Mouse (Mus musculus) kidney, postnatal 0 days (tissue): ENCODE measurements around the gene March6. TPM values are rescaled to one million over a fixed set of nuclear protein-coding genes. Genes with fewer than 3 reads are reported as not detected.

ENCODE experiments used
- ATAC-seq: fragments of 200-750 bp; cut with Nextera tagmentation; replicated peaks from 2 replicates; pipeline ENCODE4 v1.8.0; 2017; ENCODE audit warnings: low read depth, moderate number of reproducible peaks, moderate TSS enrichment, moderate library complexity; ENCODE audit not compliant: low FRiP score
- DNase-seq: peaks from one replicate; pipeline ENCODE4 v3.0.0-alpha.2; 2016; ENCODE audit warnings: low spot score
- H3K27ac ChIP-seq: fragments of 300-500 bp; sonication (generic); 2 replicates; pipeline ENCODE4 v1.5.1; 2014; ENCODE audit warnings: mild to moderate bottlenecking
- H3K27me3 ChIP-seq: fragments of 300-500 bp; sonication (generic); 2 replicates; pipeline ENCODE4 v1.6.1; 2014; ENCODE audit warnings: low read length, mixed read lengths; ENCODE audit not compliant: insufficient read depth
- H3K36me3 ChIP-seq: fragments of 300-500 bp; sonication (generic); 2 replicates; pipeline ENCODE4 v1.6.1; 2014; ENCODE audit warnings: low read length, mixed read lengths; ENCODE audit not compliant: insufficient read depth
- H3K4me1 ChIP-seq: fragments of 300-500 bp; sonication (generic); replicated peaks from 2 replicates; pipeline ENCODE4 v1.6.1; 2014; ENCODE audit warnings: antibody characterized with exemption, low read length, mixed read lengths; ENCODE audit not compliant: insufficient read depth
- H3K4me2 ChIP-seq: fragments of 300-500 bp; sonication (generic); 2 replicates; pipeline ENCODE4 v1.6.1; 2014; ENCODE audit warnings: mild to moderate bottlenecking, low read length, moderate library complexity, mixed read lengths
- H3K4me3 ChIP-seq: fragments of 300-500 bp; sonication (generic); replicated peaks from 2 replicates; pipeline ENCODE4 v1.5.1; 2014; ENCODE audit warnings: low read depth, low read length
- H3K9ac ChIP-seq: fragments of 300-500 bp; sonication (generic); 2 replicates; pipeline ENCODE4 v1.6.1; 2014; ENCODE audit warnings: low read depth, low read length
- H3K9me3 ChIP-seq: fragments of 300-500 bp; sonication (generic); replicated peaks from 2 replicates; pipeline ENCODE4 v1.6.1; 2016; ENCODE audit warnings: low read length, inconsistent platforms, mixed read lengths
- CTCF ChIP-seq: IDR thresholded peaks from 2 replicates; pipeline ENCODE4 v1.5.1; 2016; ENCODE audit warnings: antibody characterized with exemption, low read depth, mild to moderate bottlenecking, moderate library complexity
- WGBS: fragments of 180-500 bp; shearing (Covaris S2); extraction: QIAGEN DNeasy Blood & Tissue Kit; methylation state at CpG from one replicate; pipeline ENCODE4 v1.1.7; 2014; 5-methylcytosine and 5-hydroxymethylcytosine counted together
- polyA plus RNA-seq: library from polyadenylated mRNA; unstranded; fragments of >200 nt; fragmentation: Nextera tagmentation; extraction: Ambion mirVana; gene quantifications from 2 replicates; pipeline ENCODE4 v1.2.1, GENCODE M21; 2015

March6 gene
- polyA plus RNA-seq, 1 experiment from 2014 or later = 24.9 TPM

GRCm38 (mm10) chr15:31518371-31518770, 12.5 kb downstream of the March6 start:
- H3K36me3 ChIP-seq = no peaks in the 10 kb centered on the region
- DNase-seq (no peak), ATAC-seq (no peak)
- H3K4me3 ChIP-seq = no peak overlapping the region
- no peak overlapping the region for H3K4me2 ChIP-seq
- no peak for TF ChIP-seq CTCF
- H3K9me3 ChIP-seq = no peaks in the 10 kb centered on the region
- no peak overlapping the region for H3K27ac ChIP-seq
- WGBS = 79% methylated on average over 2 of the region's 2 CpGs
- H3K4me1 ChIP-seq = no peaks in the 10 kb centered on the region
- no peaks in the 10 kb centered on the region for H3K27me3 ChIP-seq
- H3K9ac ChIP-seq = no peak overlapping the region

GRCm38 (mm10) chr15:31517186-31517585, 13.7 kb downstream of the March6 start:
- ATAC-seq (no peak), DNase-seq (no peak)
- peak; percentile 51 for TF ChIP-seq CTCF
- Histone ChIP-seq H3K4me1 (no peaks in the 10 kb centered on the region), H3K36me3 (no peaks in the 10 kb centered on the region), H3K27ac (no peak overlapping the region), H3K9ac (no peak overlapping the region), H3K4me3 (no peak overlapping the region), H3K4me2 (no peak overlapping the region), H3K9me3 (no peaks in the 10 kb centered on the region), H3K27me3 (no peaks in the 10 kb centered on the region)
- WGBS = 91% methylated on average over 1 of the region's 1 CpGs

GRCm38 (mm10) chr15:31511795-31512194, 19.1 kb downstream of the March6 start:
- Histone ChIP-seq H3K27me3 (no peaks in the 10 kb centered on the region), H3K4me3 (no peak overlapping the region), H3K9ac (no peak overlapping the region), H3K4me1 (0 out of 2 replicates have a peak, but pooled peaks cover 4% of the 10 kb centered on the region), H3K27ac (no peak overlapping the region), H3K4me2 (no peak overlapping the region), H3K9me3 (no peaks in the 10 kb centered on the region), H3K36me3 (no peaks in the 10 kb centered on the region)
- ATAC-seq (no peak), DNase-seq (no peak)
- no peak for TF ChIP-seq CTCF
- 91% methylated on average over 1 of the region's 1 CpGs for WGBS

GRCm38 (mm10) chr15:31511406-31511771, 19.5 kb downstream of the March6 start:
- no peak for DNase-seq
- no peak for TF ChIP-seq CTCF
- Histone ChIP-seq H3K27ac (no peak overlapping the region), H3K9ac (no peak overlapping the region), H3K9me3 (no peaks in the 10 kb centered on the region), H3K27me3 (no peaks in the 10 kb centered on the region), H3K4me2 (no peak overlapping the region), H3K4me3 (no peak overlapping the region), H3K4me1 (0 out of 2 replicates have a peak, but pooled peaks cover 4% of the 10 kb centered on the region), H3K36me3 (no peaks in the 10 kb centered on the region)
- ATAC-seq = no peak

- no peaks in the 10 kb centered on the region for H3K36me3 ChIP-seq
- H3K4me3 ChIP-seq = no peak overlapping the region
- H3K4me1 ChIP-seq = 0 out of 2 replicates have a peak, but pooled peaks cover 4% of the 10 kb centered on the region
- DNase-seq (no peak), ATAC-seq (no peak)
- WGBS = 66% methylated on average over 7 of the region's 7 CpGs
- no peaks in the 10 kb centered on the region for H3K27me3 ChIP-seq
- TF ChIP-seq CTCF = no peak
- no peak overlapping the region for H3K9ac ChIP-seq
- no peak overlapping the region for H3K4me2 ChIP-seq
- no peaks in the 10 kb centered on the region for H3K9me3 ChIP-seq
- no peak overlapping the region for H3K27ac ChIP-seq
Observed at GRCm38 (mm10) chr15:31510477-31511405, 20.1 kb downstream of the March6 start.

- H3K27ac ChIP-seq = no peak overlapping the region
- no peaks in the 10 kb centered on the region for H3K27me3 ChIP-seq
- no peak for DNase-seq
- TF ChIP-seq CTCF = no peak
- H3K9me3 ChIP-seq = no peaks in the 10 kb centered on the region
- H3K4me2 ChIP-seq = no peak overlapping the region
- H3K4me3 ChIP-seq = no peak overlapping the region
- ATAC-seq = no peak
- WGBS = 75% methylated on average over 2 of the region's 2 CpGs
- H3K4me1 ChIP-seq = no peaks in the 10 kb centered on the region
- no peak overlapping the region for H3K9ac ChIP-seq
- 0 out of 2 replicates have a peak, but pooled peaks cover 7% of the 10 kb centered on the region for H3K36me3 ChIP-seq
Observed at GRCm38 (mm10) chr15:31505082-31505481, 25.8 kb downstream of the March6 start.
